Mouse (Mus musculus) megakaryocyte, adult 5-6 weeks (primary cell): ENCODE results near the gene Sh3bgrl2. TPM values are rescaled to one million over a fixed set of nuclear protein-coding genes. Genes with fewer than 3 reads are reported as not detected.
A peak's percentile ranks its signal among the peaks of the same experiment; 100 is the strongest.

Source experiments
- ATAC-seq: 2 replicates; pipeline ENCODE4 v1.8.0; 2016; ENCODE audit warnings: mild to moderate bottlenecking, inconsistent platforms; ENCODE audit not compliant: poor library complexity, severe bottlenecking
- total RNA-seq, 2 experiments: library from RNA; stranded (forward) in 1 of 2; stranded (reverse) in 1 of 2; fragments of 153-499, 151-499 nt in 1 of 2; fragments of 221-1000, 200-1000 nt in 1 of 2; gene quantifications; 2 replicates each; pipeline versions ENCODE4 v1.2.3 to v1.2.4; 2015 to 2017

Gene Sh3bgrl2
- total RNA-seq, 2 experiments from 2014 or later, result 0.11 TPM; not detected in 1

GRCm38 (mm10) chr9:83624193-83624592 lies 76.1 kb downstream of the Sh3bgrl2 start:
- no peak for ATAC-seq

- no peak for ATAC-seq
Observed at GRCm38 (mm10) chr9:83625085-83625484, 77.0 kb downstream of the Sh3bgrl2 start.

- ATAC-seq, result no peak
Observed at GRCm38 (mm10) chr9:83628669-83629612, 80.8 kb downstream of the Sh3bgrl2 start.

DNA sequence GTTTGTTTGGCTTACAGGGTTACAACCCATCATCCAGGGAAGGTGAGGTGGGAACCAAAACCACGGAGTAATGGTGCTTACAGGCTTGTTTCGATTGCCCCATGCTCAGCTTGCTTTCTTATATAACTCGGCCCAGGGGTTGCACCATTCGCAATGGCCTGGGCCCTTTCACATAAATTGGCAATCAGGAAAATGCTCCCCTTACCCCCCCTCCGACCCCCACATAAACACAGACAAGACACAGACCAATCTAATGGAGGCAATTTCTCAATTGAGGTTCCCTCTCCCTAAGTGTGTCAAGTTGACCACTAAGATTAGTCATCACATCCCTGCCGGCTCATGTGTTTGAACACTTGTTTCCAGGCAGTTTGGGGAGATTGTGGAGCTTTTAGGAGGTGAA lies 82.2 kb downstream of the Sh3bgrl2 start:
- no peak for ATAC-seq

DNA sequence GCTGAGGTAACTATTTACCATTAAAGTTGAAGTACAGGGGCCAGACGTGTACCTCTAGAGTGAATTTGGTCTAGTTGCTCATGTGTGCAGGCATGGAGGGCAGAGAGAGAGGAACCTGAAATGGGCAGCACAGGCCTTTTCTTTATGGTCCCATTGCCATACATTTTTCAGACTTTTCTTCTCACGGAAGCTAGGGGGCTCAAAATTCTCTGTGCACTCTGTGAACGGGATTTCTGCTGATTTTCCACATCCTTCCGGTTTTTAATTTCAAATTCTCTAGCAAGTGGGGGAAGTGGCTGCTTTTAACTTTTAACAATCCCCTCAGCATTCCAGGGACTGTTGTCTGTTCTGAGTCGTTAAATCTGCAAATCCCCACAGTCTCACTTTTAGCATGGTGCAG lies 83.8 kb downstream of the Sh3bgrl2 start:
- no peak for ATAC-seq

GRCm38 (mm10) chr9:83634703-83635102 lies 86.6 kb downstream of the Sh3bgrl2 start:
- ATAC-seq, result no peak

- no peak for ATAC-seq
Observed at GRCm38 (mm10) chr9:83635997-83636396, 87.9 kb downstream of the Sh3bgrl2 start.

DNA sequence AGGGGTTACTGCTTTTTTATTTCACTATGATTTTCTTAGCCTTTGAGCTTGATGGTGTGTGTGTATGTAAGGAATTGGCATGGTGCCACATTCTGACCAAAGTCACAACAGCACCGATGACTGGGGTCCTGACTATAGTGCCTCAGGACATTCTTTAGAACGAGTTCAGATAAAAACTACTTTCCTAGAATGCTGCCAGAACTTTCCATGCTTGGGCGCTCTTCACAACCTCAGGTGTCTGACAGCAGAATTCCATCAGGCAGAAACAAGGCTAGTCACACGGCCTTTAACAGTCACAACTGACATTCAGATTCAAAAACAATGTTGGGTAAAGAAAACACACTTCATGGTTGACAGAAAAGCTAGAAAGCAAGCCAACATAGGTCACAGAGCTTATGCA lies 95.0 kb downstream of the Sh3bgrl2 start:
- ATAC-seq, result no peak

GRCm38 (mm10) chr9:83643833-83644232 lies 95.7 kb downstream of the Sh3bgrl2 start:
- no peak for ATAC-seq

DNA sequence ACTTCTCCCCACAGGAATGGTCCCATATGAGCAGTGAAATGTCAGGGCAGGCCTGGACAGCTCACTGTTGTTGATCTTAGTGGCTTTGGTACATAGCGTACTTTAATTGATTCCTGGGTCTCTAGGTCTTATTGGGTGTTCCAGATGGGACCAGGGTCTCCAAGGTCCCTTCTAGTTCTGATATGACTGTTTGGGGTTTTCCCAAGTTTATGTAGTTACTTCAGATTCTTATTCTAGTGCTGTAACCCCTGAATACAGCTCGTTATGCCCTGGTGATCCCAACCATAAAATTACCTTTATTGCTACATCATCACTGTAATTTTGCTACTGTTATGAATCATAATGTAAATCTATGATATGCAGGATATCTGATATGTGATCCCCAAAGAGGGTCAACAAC lies 98.1 kb downstream of the Sh3bgrl2 start:
- ATAC-seq, result no peak

DNA sequence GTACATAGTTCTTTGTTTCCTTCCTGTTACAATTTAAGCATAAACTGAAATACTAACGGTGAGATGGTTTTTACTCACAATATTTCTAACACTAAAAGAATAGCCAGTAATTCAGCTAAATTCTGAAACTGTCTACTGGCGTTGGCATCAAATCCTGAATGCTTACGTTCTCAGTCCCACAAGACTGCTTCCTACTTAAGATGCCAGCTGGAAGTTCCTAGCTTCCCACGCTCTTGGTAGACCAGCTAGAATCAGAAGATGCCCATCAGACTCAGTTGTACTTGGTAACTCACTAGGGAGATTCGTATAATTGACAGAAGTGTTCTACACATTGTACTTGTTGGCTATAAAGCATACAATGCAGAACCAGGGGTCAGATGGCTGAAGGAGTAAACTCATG lies 98.6 kb downstream of the Sh3bgrl2 start:
- ATAC-seq, result no peak

DNA sequence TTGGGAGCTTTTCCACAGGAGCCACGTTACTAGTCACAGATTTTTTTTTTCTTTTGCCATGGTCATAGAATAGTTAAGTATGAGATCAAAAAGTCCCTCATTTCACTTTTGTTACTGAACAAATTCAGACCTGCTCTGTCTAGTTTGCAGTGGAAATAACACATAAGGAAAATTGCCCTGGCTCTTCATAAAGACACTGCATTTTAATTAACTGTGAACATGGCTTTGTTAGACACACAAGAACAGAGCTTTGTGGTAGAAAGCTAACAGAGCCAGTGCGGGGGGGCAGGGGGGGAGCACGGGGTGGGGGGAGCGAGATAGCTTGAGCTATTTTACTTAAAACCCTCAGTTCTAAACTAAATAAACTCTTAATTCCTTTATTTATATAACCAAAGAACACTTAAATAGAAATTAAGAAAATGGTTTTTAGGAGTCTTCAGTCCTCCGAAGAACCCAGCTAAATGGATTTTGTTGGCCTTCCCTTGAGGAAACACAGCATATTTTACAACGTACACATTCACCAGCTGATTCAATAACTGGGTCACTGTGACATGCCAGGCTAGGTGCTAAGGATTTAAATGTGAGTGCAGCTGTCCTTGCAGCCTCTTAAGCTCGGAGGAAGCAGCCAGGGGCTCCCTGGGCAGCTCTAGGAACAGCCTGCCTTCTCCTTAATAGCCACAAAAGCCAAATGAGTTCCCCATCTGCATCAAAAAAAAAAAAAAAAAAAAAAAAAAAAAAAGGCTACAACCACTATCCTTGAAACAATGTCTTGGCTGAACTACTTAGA lies 100.0 kb downstream of the Sh3bgrl2 start:
- ATAC-seq, result no peak

GRCm38 (mm10) chr9:83648733-83649132 lies 100.6 kb downstream of the Sh3bgrl2 start:
- ATAC-seq, result no peak

- no peak for ATAC-seq
Observed at GRCm38 (mm10) chr9:83652015-83652414, 103.9 kb downstream of the Sh3bgrl2 start.

GRCm38 (mm10) chr9:83652590-83653172 lies 104.6 kb downstream of the Sh3bgrl2 start:
- ATAC-seq, result peak; percentile 72

DNA sequence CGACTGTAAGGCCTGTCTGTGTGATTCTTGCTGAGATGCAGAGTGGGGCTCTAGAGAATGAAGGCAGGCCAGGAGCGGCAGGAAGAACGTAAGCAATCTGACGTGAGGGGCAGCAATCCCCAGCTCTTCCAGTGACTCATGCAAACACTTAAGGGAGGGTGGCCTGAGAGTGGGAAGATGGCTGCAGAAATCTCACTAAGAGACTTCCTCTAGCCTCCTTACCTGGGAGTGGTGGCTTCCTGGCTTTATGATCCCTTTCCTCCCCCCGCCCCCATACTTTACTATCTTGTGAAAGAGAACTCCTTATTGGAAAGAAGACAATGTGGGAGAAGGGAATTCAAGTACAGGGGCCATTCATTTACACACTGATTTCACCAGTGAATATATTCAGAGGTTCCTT lies 106.5 kb downstream of the Sh3bgrl2 start:
- ATAC-seq, result no peak

GRCm38 (mm10) chr9:83656960-83657651 lies 109.0 kb downstream of the Sh3bgrl2 start:
- ATAC-seq, result no peak

DNA sequence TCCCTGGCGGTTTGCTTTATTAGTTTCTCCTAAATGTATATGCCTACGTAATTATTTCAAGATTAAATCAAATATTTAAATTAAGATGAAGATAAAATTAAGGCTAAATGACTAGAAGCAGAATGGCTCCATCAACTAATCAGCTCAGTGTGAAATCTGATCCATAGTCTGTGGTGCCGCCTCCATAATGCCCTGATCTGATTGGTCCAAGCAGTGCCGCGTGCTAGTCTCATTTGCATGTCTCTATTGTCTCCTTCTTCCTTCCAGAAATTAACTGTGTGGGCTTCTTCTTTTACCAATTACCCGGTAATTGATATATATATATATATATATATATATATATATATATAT lies 109.5 kb downstream of the Sh3bgrl2 start:
- no peak for ATAC-seq

- ATAC-seq, result no peak
Observed at GRCm38 (mm10) chr9:83659081-83659480, 111.0 kb downstream of the Sh3bgrl2 start.

DNA sequence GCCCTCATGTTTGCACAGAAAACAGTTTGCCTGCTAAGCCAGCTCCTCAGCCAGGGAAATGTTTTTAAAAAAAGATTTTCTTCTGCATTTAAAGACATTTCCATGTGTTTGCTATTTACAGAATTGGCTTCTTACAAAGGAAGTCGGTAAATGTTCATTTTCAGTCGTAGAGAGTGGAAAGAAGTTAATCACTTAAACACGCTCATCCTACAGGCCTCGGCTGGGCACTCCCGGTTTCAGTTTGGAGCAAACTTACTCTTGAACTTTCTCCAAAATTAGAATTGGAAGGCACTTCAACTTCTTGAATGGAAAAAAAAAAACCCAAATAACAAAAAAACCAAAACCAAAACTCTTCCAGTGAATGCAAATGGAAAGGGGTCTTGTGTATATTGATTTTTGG lies 113.7 kb downstream of the Sh3bgrl2 start:
- no peak for ATAC-seq
